Mouse (Mus musculus) stomach, postnatal 0 days (tissue): Measurements from ENCODE around the gene Plekha8.

Experiments used
- CTCF ChIP-seq: IDR thresholded peaks from 2 replicates; pipeline ENCODE4 v1.5.1; 2016; ENCODE audit warnings: antibody characterized with exemption, low read depth, mild to moderate bottlenecking, moderate library complexity
- EP300 ChIP-seq: optimal IDR thresholded peaks from 2 replicates; pipeline ENCODE3; 2016; ENCODE audit warnings: antibody characterized with exemption

GRCm38 (mm10) chr6:54557671-54558070 is 37.2 kb upstream of the Plekha8 start:
- no peak for TF ChIP-seq EP300
- TF ChIP-seq CTCF: no peak
